Mouse (Mus musculus) testis, adult 2 months (tissue): ENCODE results near the gene Rps29. TPM values are rescaled to one million over a fixed set of nuclear protein-coding genes. Genes with fewer than 3 reads are reported as not detected.

Experiments used
- H3K27ac ChIP-seq: fragments of 200-500 bp; 2 replicates; pipeline ENCODE4 v1.5.1; 2012; ENCODE audit warnings: low read depth, low read length; ENCODE audit not compliant: control insufficient read depth, insufficient read depth
- H3K27me3 ChIP-seq: fragments of 200-500 bp; 2 replicates; pipeline ENCODE4 v1.6.1; 2012; ENCODE audit warnings: mild to moderate bottlenecking, low read length, moderate library complexity; ENCODE audit not compliant: control insufficient read depth, insufficient read depth
- H3K36me3 ChIP-seq: fragments of 200-500 bp; 2 replicates; pipeline ENCODE4 v1.6.1; 2012; ENCODE audit warnings: mild to moderate bottlenecking, low read length; ENCODE audit not compliant: control insufficient read depth, insufficient read depth
- H3K4me1 ChIP-seq: fragments of 200-500 bp; 2 replicates; pipeline ENCODE4 v1.6.1; 2012; ENCODE audit warnings: low read length; ENCODE audit not compliant: control insufficient read depth, insufficient read depth
- H3K4me3 ChIP-seq: fragments of 200-500 bp; 2 replicates; pipeline ENCODE4 v1.5.1; 2012; ENCODE audit warnings: low read depth, mild to moderate bottlenecking, low read length, moderate library complexity, mixed read lengths; ENCODE audit not compliant: control insufficient read depth
- CTCF ChIP-seq: fragments of 200-500 bp; IDR thresholded peaks from 2 replicates; pipeline ENCODE4 v1.5.1; 2012; ENCODE audit warnings: low read depth, mild to moderate bottlenecking, inconsistent platforms, low read length, moderate library complexity; ENCODE audit not compliant: control insufficient read depth, insufficient read depth, insufficient replicate concordance
- POLR2A ChIP-seq: fragments of 200-500 bp; IDR thresholded peaks from 2 replicates; pipeline ENCODE4 v1.6.1; 2012; ENCODE audit warnings: low read depth, mild to moderate bottlenecking, inconsistent platforms, low read length, moderate library complexity; ENCODE audit not compliant: control insufficient read depth
- polyA plus RNA-seq: library from polyadenylated mRNA; depleted of rRNA; stranded (reverse); fragments of >200 nt; gene quantifications from 2 replicates; pipeline ENCODE4 v1.2.3, GENCODE M21; 2012

Rps29 gene
- polyA plus RNA-seq, 1 experiment, result 1,043 TPM

DNA sequence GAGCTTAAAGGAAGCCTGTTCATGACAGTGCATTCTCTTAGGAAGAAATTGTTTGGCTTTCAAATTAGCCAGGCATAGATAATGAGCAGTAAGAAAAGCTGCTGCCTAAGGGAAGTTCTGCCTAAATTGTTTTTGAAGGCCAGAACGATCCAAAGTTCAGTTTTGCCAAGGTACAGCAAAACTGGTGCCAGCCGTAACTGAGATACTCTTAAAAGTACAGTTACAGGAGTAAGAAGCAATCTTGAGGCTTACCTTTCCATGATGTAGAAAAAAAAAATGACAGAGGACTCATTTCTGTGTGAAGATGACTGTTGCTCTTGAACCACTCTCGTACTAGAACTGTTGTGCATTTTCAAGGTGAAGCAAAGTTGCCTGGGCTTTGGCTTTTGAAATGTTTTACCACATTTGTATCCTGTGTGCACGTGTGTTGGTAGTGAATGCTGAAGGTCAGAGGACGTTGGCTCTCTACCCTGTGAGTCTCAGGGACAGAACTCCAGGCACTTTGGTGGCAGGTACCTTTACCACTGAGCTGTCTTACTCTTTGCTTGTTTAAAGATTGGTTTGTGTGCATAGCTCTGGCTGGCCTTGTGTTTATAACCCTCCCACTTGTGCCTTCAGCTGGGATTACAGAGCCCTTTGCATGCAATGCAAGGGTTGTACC, 28.0 kb upstream of the Rps29 start:
- TF ChIP-seq POLR2A (no peak), CTCF (no peak)
- no peaks in the 10 kb centered on the region for H3K36me3 ChIP-seq
- H3K4me3 ChIP-seq, result peak overlapping the region; percentile 21
- H3K27me3 ChIP-seq, result no peaks in the 10 kb centered on the region
- H3K27ac ChIP-seq, result no peak overlapping the region
- no peaks in the 10 kb centered on the region; the same call in 1 of the 2 replicates for H3K4me1 ChIP-seq

DNA sequence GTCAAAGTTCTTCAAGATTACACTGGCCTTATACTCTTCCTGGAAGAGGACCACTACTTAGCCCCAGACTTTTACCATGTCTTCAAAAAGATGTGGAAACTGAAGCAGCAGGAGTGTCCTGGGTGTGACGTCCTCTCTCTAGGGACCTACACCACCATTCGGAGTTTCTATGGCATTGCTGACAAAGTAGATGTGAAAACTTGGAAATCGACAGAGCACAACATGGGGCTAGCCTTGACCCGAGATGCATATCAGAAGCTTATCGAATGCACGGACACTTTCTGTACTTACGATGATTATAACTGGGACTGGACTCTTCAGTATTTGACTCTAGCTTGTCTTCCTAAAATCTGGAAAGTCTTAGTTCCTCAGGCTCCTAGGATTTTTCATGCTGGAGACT, 26.4 kb upstream of the Rps29 start:
- Histone ChIP-seq H3K27ac (peak overlapping the region; percentile 45; the same call in 1 of the 2 replicates), H3K36me3 (no peaks in the 10 kb centered on the region), H3K27me3 (no peaks in the 10 kb centered on the region), H3K4me1 (no peaks in the 10 kb centered on the region; the same call in 1 of the 2 replicates), H3K4me3 (peak overlapping the region; percentile 99)
- TF ChIP-seq POLR2A (no peak), CTCF (no peak)

DNA sequence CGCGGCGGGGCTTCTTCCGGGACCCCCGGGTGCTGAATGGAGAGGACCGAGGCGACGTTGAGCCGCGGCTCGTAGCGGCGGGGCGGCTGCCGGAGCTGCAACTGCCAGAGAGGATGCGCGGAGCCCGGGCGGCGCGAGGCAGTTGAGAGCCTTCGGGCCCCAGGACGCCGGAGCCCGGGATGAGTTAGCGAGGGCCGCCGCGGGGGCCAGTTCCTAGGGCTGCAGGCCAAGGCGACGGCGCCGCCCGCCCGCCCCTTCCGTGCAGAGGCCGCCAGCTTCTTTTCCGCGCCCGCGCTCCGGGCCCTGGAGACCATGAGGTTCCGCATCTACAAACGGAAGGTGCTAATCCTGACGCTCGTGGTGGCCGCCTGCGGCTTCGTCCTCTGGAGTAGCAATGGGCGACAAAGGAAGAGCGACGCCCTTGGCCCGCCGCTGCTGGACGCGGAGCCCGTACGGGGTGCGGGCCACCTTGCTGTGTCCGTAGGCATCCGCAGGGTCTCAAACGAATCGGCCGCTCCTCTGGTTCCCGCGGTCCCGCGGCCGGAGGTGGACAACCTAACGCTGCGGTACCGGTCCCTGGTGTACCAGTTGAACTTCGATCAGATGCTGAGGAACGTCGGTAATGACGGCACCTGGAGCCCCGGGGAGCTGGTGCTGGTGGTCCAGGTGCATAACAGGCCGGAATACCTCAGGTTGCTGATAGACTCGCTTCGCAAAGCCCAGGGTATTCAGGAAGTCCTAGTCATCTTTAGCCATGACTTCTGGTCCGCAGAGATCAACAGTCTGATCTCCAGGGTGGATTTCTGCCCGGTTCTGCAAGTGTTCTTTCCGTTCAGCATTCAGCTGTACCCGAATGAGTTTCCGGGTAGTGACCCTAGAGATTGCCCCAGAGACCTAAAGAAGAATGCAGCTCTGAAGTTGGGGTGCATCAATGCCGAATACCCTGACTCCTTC, 25.6 kb upstream of the Rps29 start:
- H3K36me3 ChIP-seq, result no peaks in the 10 kb centered on the region
- TF ChIP-seq POLR2A (0 out of 2 replicates have a peak, but pooled peaks have one; percentile 25), CTCF (no peak)
- H3K4me1 ChIP-seq, result peaks cover 2% of the 10 kb centered on the region; the same call in 1 of the 2 replicates
- H3K27me3 ChIP-seq, result no peaks in the 10 kb centered on the region
- H3K4me3 ChIP-seq, result peak overlapping the region; percentile 99
- peak overlapping the region; percentile 98 for H3K27ac ChIP-seq

DNA sequence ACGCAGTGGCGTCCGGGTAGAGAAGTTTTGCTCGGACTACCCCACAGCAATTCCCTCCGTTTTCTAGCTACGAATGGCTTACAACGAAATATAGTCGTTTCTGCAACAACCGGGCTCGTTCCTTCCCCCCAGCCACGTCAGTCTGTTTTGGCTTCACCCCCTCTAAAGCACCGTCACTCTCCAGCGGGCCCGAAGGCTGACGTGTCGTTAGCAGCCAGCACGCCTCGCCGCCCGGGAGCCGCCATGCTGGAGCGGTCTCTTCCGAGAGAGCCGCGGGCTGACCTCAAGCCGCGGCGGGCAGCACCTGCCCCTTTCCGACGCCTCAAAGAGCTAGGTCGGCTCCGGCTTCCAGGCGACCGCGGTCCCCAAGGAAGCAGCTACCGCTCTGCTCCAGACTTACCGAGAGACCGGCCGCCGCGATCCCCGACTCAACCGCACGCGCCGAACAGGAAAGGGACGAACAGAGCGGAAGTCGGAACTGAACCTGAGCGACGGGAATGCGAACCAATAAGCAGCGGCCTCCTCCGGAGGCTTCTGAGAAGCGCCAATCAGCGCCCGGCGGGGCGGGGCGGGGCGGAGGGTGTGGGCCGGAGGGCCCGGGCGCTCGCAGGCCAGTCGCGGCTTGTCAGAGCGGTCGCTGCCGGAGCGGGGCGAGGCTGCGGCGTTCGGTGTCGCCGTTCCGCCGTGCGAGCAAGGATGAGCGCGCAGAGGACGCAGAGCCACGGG, 24.8 kb upstream of the Rps29 start, which contains the start of the genes Rpl36al and Mgat2:
Gene Rpl36al (minus strand): TSS at position 501 of the 726 bp plus-strand sequence.
Gene Mgat2 (plus strand): TSS at position 575 of the 726 bp plus-strand sequence.
- Histone ChIP-seq H3K4me3 (peak within 1 kb of the TSS; percentile 99), H3K4me1 (peaks cover 2% of the 10 kb centered on the region; the same call in 1 of the 2 replicates), H3K36me3 (no peaks in the 10 kb centered on the region), H3K27ac (peak within 1 kb of the TSS; percentile 99), H3K27me3 (no peaks in the 10 kb centered on the region)
- TF ChIP-seq CTCF, result no peak
- peak; percentile 95 for TF ChIP-seq POLR2A

DNA sequence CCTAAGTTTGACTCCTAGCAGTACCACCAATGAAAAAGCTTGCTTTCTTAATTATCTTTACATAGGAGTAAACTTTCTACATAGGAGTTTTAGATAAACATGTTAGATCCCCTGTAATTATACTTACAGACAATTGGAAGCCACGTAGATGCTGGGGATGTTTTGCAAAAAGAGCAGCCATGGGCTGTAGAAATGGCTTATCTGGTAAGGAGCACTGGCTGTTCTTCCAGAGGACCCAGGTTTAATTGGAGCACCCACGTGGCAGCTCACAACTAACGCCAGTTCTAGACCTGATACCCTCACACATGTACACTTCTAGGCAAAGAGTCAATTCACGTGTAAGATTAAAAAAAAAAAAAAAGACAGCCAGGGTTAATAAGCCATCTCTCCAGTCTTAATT, 22.8 kb upstream of the Rps29 start:
- H3K4me1 ChIP-seq, result peaks cover 2% of the 10 kb centered on the region; the same call in 1 of the 2 replicates
- no peaks in the 10 kb centered on the region for H3K27me3 ChIP-seq
- TF ChIP-seq POLR2A (no peak), CTCF (no peak)
- H3K36me3 ChIP-seq, result no peaks in the 10 kb centered on the region
- H3K27ac ChIP-seq, result no peak overlapping the region
- no peak overlapping the region for H3K4me3 ChIP-seq

DNA sequence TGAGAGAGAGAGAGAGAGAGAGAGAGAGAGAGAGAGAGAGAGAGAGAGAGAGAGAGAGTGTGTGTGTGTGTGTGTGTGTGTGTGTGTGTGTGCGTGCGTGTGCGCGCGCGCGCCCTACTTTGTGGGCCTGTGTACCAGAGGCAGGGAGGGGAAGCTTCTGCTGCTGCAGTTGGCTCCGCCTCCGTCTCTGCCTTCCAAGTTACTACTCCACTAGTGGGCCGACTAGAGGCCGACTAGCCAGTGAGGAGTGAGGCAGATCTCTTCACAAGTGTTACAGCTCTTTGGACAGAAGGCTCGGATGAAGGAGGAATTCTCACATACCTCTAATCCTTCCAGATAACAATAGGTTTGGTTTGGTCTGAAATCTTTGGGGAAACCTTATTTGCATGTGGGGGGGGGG, 20.4 kb upstream of the Rps29 start:
- Histone ChIP-seq H3K27ac (no peak overlapping the region), H3K36me3 (no peaks in the 10 kb centered on the region), H3K27me3 (no peaks in the 10 kb centered on the region), H3K4me3 (no peak overlapping the region), H3K4me1 (peaks cover 2% of the 10 kb centered on the region; the same call in 1 of the 2 replicates)
- TF ChIP-seq POLR2A (no peak), CTCF (no peak)
